Mouse (Mus musculus): Measurements from ENCODE around the gene Spata13.

GRCm38 (mm10) chr14:60745201-60745600, 111.4 kb downstream of the Spata13 start:
- TF ChIP-seq CTCF (IDR thresholded peaks at IDR 0.05; ENCODE audit: extremely low read depth, insufficient read length, insufficient replicate concordance, low read depth, low read length) (no peak), POLR2A (IDR thresholded peaks at IDR 0.05; ENCODE audit: low read depth, low read length) (no peak)
